Mouse (Mus musculus) liver, embryonic 14.5 days (tissue): ENCODE measurements around the gene Usp34. TPM values are rescaled to one million over a fixed set of nuclear protein-coding genes. Genes with fewer than 3 reads are reported as not detected.
"Not testable (repeated sequence)": the region's sequence is repeated elsewhere in the genome, so short reads cannot be mapped to it uniquely, and the experiment has no call there.

ENCODE experiments used
- ATAC-seq: fragments of 200-750 bp; cut with Nextera tagmentation; 2 replicates; pipeline ENCODE4 v1.8.0; 2017; ENCODE audit warnings: moderate number of reproducible peaks, mild to moderate bottlenecking, moderate library complexity; ENCODE audit not compliant: insufficient read depth
- DNase-seq, 3 experiments: peaks; one replicate each; pipeline ENCODE4 v3.0.0-alpha.2; 2012 to 2013; ENCODE audit warnings: low read depth in 3 of 3, low spot score in 3 of 3
- H3K27ac ChIP-seq: fragments of 300-500 bp; sonication (generic); 2 replicates; pipeline ENCODE4 v1.5.1; 2014; ENCODE audit warnings: moderate library complexity, mild to moderate bottlenecking, control low read depth, inconsistent platforms
- H3K27me3 ChIP-seq: fragments of 300-500 bp; sonication (generic); 2 replicates; pipeline ENCODE4 v1.6.1; 2014; ENCODE audit warnings: mild to moderate bottlenecking, low read length, moderate library complexity; ENCODE audit not compliant: control insufficient read depth, insufficient read depth
- H3K36me3 ChIP-seq: fragments of 300-500 bp; sonication (generic); replicated peaks from 2 replicates; pipeline ENCODE4 v1.6.1; 2014; ENCODE audit warnings: low read depth; ENCODE audit not compliant: control insufficient read depth, insufficient read depth
- H3K4me1 ChIP-seq, 2 experiments: fragments of 200-500 bp in 1 of 2; fragments of 300-500 bp in 1 of 2; sonication (generic) in 1 of 2; replicated peaks; 2 replicates each; pipeline ENCODE4 v1.6.1; 2012 to 2014; ENCODE audit warnings: antibody characterized with exemption in 1 of 2, inconsistent platforms in 1 of 2, low read length in 1 of 2; ENCODE audit not compliant: control insufficient read depth in 2 of 2, insufficient read depth in 2 of 2
- H3K4me2 ChIP-seq: fragments of 300-500 bp; sonication (generic); 2 replicates; pipeline ENCODE4 v1.6.1; 2014; ENCODE audit warnings: low read depth, mild to moderate bottlenecking, control low read depth, moderate library complexity
- H3K4me3 ChIP-seq, 2 experiments: fragments of 200-500 bp in 1 of 2; fragments of 300-500 bp in 1 of 2; sonication (generic) in 1 of 2; 2 replicates each; pipeline ENCODE4 v1.5.1; 2012 to 2014; ENCODE audit warnings: low read depth in 2 of 2, low read length in 2 of 2, mild to moderate bottlenecking in 2 of 2, control low read depth in 1 of 2, inconsistent platforms in 1 of 2, moderate library complexity in 1 of 2; ENCODE audit not compliant: insufficient read depth in 1 of 2
- H3K9ac ChIP-seq: fragments of 300-500 bp; sonication (generic); replicated peaks from 2 replicates; pipeline ENCODE4 v1.6.1; 2014; ENCODE audit warnings: mild to moderate bottlenecking, control low read depth, moderate library complexity
- H3K9me3 ChIP-seq: fragments of 300-500 bp; sonication (generic); 2 replicates; pipeline ENCODE4 v1.6.1; 2016; ENCODE audit warnings: low read length, mixed read lengths; ENCODE audit not compliant: control insufficient read depth
- CTCF ChIP-seq: IDR thresholded peaks from 2 replicates; pipeline ENCODE4 v1.5.1; 2016; ENCODE audit warnings: antibody characterized with exemption, low read depth, control low read depth
- EP300 ChIP-seq: IDR thresholded peaks from 2 replicates; pipeline ENCODE4 v1.6.1; 2016; ENCODE audit warnings: antibody characterized with exemption, low read depth
- WGBS: fragments of 180-500 bp; shearing (Covaris S2); extraction: QIAGEN DNeasy Blood & Tissue Kit; methylation state at CpG from one replicate; pipeline ENCODE4 v1.1.7; 2014; ENCODE audit not compliant: insufficient replicate concordance; 5-methylcytosine and 5-hydroxymethylcytosine counted together
- polyA plus RNA-seq, 2 experiments: library from polyadenylated mRNA; depleted of rRNA in 1 of 2; stranded (reverse) in 1 of 2; unstranded in 1 of 2; fragments of >200 nt; fragmentation: Nextera tagmentation in 1 of 2; extraction: Ambion mirVana in 1 of 2; gene quantifications; 2 replicates each; pipeline versions ENCODE4 v1.2.1 to v1.2.3; 2012 to 2014

Usp34 gene
- polyA plus RNA-seq, 2 experiments = 9.9 to 11.1 TPM

DNA sequence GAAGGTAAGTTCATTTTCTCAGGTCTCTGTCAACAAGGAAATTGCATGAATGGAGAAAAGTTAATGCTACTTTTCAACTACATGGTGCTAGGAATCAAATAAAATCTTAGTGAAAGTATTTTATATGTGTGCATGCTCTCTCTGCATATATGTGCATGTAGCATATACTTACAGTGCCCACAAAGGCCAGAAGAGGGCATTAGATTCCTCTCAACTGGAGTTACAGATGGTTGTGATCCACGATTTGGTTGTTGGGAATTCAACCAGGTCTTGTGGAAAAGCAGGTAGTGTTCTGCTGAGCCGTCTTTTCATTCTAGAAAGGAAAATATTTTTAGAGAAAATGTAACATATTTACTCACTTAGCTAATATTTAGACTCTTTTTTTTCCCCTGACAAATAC is 129.4 kb downstream of the Usp34 start:
- Histone ChIP-seq H3K4me1 (no peaks in the 10 kb centered on the region), H3K27ac (no peak overlapping the region), H3K4me3 (no peak overlapping the region), H3K9me3 (no peaks in the 10 kb centered on the region), H3K9ac (no peak overlapping the region), H3K36me3 (peaks cover 47% of the 10 kb centered on the region), H3K27me3 (no peaks in the 10 kb centered on the region), H3K4me2 (no peak overlapping the region)
- TF ChIP-seq CTCF (no peak; the same call in 1 of the 2 replicates), EP300 (no peak)
- ATAC-seq = no peak
- no peak for DNase-seq
- WGBS = 72% methylated on average over 2 of the region's 2 CpGs

- not testable (repeated sequence) for H3K9me3 ChIP-seq, H3K4me2 ChIP-seq, H3K4me3 ChIP-seq, H3K9ac ChIP-seq, ATAC-seq, DNase-seq, H3K27me3 ChIP-seq, H3K27ac ChIP-seq, H3K4me1 ChIP-seq
- peaks cover 19% of the 10 kb centered on the region for H3K36me3 ChIP-seq
- 89% methylated on average over 2 of the region's 2 CpGs for WGBS
Measured at GRCm38 (mm10) chr11:23465862-23466261, 159.2 kb downstream of the Usp34 start.

GRCm38 (mm10) chr11:23489955-23490354 is 183.3 kb downstream of the Usp34 start:
- H3K9me3 ChIP-seq = no peaks in the 10 kb centered on the region
- H3K4me2 ChIP-seq = no peak overlapping the region
- peaks cover 55% of the 10 kb centered on the region for H3K36me3 ChIP-seq
- TF ChIP-seq EP300 = no peak
- no peak for TF ChIP-seq CTCF
- 34% methylated on average over 1 of the region's 1 CpGs for WGBS
- H3K4me1 ChIP-seq = peaks cover 0 to 3% of the 10 kb centered on the region in 2 experiments; a peak in 1 of 4 replicates
- H3K4me3 ChIP-seq = no peak overlapping the region
- ATAC-seq (no peak), DNase-seq (no peak)
- H3K27ac ChIP-seq = no peak overlapping the region
- no peaks in the 10 kb centered on the region for H3K27me3 ChIP-seq
- H3K9ac ChIP-seq = no peak overlapping the region

- DNase-seq (no peak), ATAC-seq (no peak)
- Histone ChIP-seq H3K27me3 (no peaks in the 10 kb centered on the region), H3K4me1 (peaks cover 10 to 13% of the 10 kb centered on the region in 2 experiments), H3K27ac (no peak overlapping the region), H3K4me3 (no peak overlapping the region), H3K4me2 (no peak overlapping the region), H3K9me3 (no peaks in the 10 kb centered on the region), H3K9ac (no peak overlapping the region), H3K36me3 (peaks cover 50% of the 10 kb centered on the region)
- TF ChIP-seq EP300 (no peak), CTCF (no peak)
- WGBS = 80% methylated on average over 4 of the region's 4 CpGs
Measured at GRCm38 (mm10) chr11:23492048-23492790, 185.5 kb downstream of the Usp34 start.

DNA sequence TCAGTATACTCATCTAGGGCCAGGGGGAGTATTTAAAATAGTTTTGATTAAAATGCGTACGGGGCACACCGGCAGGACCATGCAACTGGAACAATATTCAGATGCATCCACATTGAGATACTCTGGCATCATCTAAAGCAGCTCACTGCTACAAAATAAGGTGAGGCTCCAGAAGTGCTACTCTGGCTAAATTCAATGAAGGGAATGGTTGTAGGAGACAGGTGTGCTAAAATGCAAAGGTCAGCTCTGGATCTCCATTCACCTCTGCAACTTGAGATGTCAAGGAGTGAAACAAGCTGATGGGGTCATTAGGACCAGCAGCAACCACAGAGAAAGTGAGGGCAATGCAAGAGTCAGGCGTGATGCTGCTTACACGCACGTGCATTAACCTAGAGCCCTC is 188.5 kb downstream of the Usp34 start:
- ATAC-seq = no peak
- no peaks in the 10 kb centered on the region for H3K27me3 ChIP-seq
- no peak overlapping the region for H3K9ac ChIP-seq
- H3K36me3 ChIP-seq = peaks cover 31% of the 10 kb centered on the region
- TF ChIP-seq EP300 (no peak), CTCF (no peak)
- peaks cover 15 to 16% of the 10 kb centered on the region in 2 experiments for H3K4me1 ChIP-seq
- no peak overlapping the region for H3K4me2 ChIP-seq
- no peak overlapping the region for H3K4me3 ChIP-seq
- 84% methylated on average over 6 of the region's 6 CpGs for WGBS
- H3K27ac ChIP-seq = no peak overlapping the region
- DNase-seq = no peak
- H3K9me3 ChIP-seq = no peaks in the 10 kb centered on the region
